Mouse (Mus musculus): ENCODE data around the gene E2f8. TPM values are rescaled to one million over a fixed set of nuclear protein-coding genes. Genes with fewer than 3 reads are reported as not detected.

Gene E2f8
- polyA plus RNA-seq, 1 experiment from 2014 or later = 5.0 TPM

- Histone ChIP-seq H3K4me3 (replicated peaks) (no peak overlapping the region), H3K27ac (no peak overlapping the region), H3K4me2 (replicated peaks) (no peak overlapping the region), H3K4me1 (replicated peaks) (no peaks in the 10 kb centered on the region), H3K27me3 (no peaks in the 10 kb centered on the region), H3K36me3 (peaks cover 46% of the 10 kb centered on the region), H3K9me3 (no peaks in the 10 kb centered on the region), H3K9ac (replicated peaks) (no peak overlapping the region)
- 93% methylated on average over 6 of the region's 6 CpGs for WGBS
- no peak for ATAC-seq
These were observed 11.3 kb downstream of the E2f8 start for GRCm38 (mm10) chr7:48870144-48870543.

- H3K4me2 ChIP-seq (replicated peaks) = no peak overlapping the region
- H3K36me3 ChIP-seq = peaks cover 31% of the 10 kb centered on the region
- H3K9ac ChIP-seq (replicated peaks) = no peak overlapping the region
- H3K9me3 ChIP-seq = no peaks in the 10 kb centered on the region
- 94% methylated on average over 18 of the region's 18 CpGs for WGBS
- no peak for ATAC-seq
- H3K27me3 ChIP-seq = no peaks in the 10 kb centered on the region
- no peak overlapping the region for H3K27ac ChIP-seq
- H3K4me3 ChIP-seq (replicated peaks) = no peak overlapping the region
- H3K4me1 ChIP-seq (replicated peaks) = no peaks in the 10 kb centered on the region
These were observed 13.8 kb downstream of the E2f8 start for GRCm38 (mm10) chr7:48867576-48867975.

DNA sequence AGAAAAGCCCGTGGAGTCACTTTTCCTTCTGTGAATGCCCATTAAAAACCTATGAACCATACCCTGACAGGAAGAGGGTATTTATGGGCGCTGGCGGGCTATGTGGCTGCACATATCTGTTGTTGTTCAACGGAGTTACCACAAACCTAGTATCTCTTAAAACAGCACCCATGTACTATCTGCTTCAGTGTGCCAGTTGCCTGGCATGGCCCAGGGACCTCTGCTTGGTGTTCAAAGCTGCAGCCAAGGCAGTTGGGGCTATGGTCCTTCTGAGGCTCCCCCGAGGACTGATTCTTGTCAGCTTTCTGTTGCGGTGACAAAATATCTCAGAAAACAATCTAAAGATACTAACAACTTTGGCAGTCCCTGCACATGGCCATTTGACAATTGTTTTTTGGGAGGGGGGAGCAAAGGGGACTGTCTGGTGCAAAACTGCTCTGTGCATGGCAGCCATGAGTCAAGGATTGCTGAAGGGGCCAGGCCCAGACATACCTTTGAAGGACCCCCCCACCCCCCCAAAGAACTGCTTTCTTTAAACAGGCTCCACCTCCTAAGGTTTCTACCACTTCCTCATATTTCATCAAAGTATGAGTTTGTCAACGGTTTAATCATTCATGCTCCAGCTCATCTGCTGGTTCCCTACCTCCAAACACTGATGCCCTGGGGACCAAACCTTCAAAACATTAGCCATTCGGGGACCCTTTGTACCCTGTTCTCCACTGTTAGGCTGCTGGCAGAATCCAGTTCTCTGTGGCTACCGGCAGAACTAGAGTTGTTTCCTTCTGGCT is 16.5 kb downstream of the E2f8 start:
- H3K27me3 ChIP-seq = no peaks in the 10 kb centered on the region
- H3K4me3 ChIP-seq (replicated peaks) = no peak overlapping the region
- H3K9me3 ChIP-seq = no peaks in the 10 kb centered on the region
- no peak overlapping the region for H3K27ac ChIP-seq
- ATAC-seq = no peak
- WGBS = 94% methylated on average over 9 of the region's 9 CpGs
- H3K4me1 ChIP-seq (replicated peaks) = no peaks in the 10 kb centered on the region
- H3K9ac ChIP-seq (replicated peaks) = no peak overlapping the region
- peaks cover 9% of the 10 kb centered on the region; the same call in 1 of the 2 replicates for H3K36me3 ChIP-seq
- no peak overlapping the region for H3K4me2 ChIP-seq (replicated peaks)

DNA sequence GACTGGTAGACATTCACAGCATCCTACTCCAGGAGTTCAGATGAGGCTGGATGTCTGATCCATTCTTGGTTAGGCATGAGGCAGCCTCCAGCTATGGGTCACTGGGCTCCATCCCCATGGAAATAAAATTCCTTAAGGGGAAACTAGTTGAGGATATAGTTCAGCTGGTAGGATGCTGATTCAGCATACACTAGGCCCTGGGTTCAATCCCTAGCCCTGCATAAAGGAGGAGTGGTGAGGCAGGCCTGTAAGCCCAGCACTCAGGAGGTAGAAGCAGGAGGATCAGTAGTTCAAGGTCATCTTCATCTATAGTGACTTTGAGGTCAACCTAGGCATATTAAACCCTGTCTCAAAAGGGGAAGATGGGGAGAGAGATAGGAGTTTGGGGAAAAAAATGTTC is 17.2 kb downstream of the E2f8 start:
- no peak for ATAC-seq
- Histone ChIP-seq H3K4me1 (replicated peaks) (no peaks in the 10 kb centered on the region), H3K36me3 (peaks cover 6% of the 10 kb centered on the region; the same call in 1 of the 2 replicates), H3K27ac (no peak overlapping the region), H3K9ac (replicated peaks) (no peak overlapping the region), H3K27me3 (no peaks in the 10 kb centered on the region), H3K9me3 (no peaks in the 10 kb centered on the region), H3K4me3 (replicated peaks) (no peak overlapping the region), H3K4me2 (replicated peaks) (no peak overlapping the region)

GRCm38 (mm10) chr7:48861796-48862195 is 19.6 kb downstream of the E2f8 start:
- Histone ChIP-seq H3K27me3 (no peaks in the 10 kb centered on the region), H3K4me1 (replicated peaks) (no peaks in the 10 kb centered on the region), H3K9me3 (no peaks in the 10 kb centered on the region), H3K36me3 (no peaks in the 10 kb centered on the region), H3K27ac (no peak overlapping the region), H3K9ac (replicated peaks) (no peak overlapping the region), H3K4me3 (replicated peaks) (no peak overlapping the region), H3K4me2 (replicated peaks) (no peak overlapping the region)
- WGBS = 92% methylated on average over 4 of the region's 4 CpGs
- no peak for ATAC-seq

- H3K27ac ChIP-seq = no peak overlapping the region
- H3K9me3 ChIP-seq = no peaks in the 10 kb centered on the region
- 79% methylated on average over 1 of the region's 1 CpGs for WGBS
- H3K36me3 ChIP-seq = no peaks in the 10 kb centered on the region
- H3K4me3 ChIP-seq (replicated peaks) = no peak overlapping the region
- no peak overlapping the region for H3K4me2 ChIP-seq (replicated peaks)
- no peaks in the 10 kb centered on the region for H3K4me1 ChIP-seq (replicated peaks)
- no peak overlapping the region for H3K9ac ChIP-seq (replicated peaks)
- H3K27me3 ChIP-seq = no peaks in the 10 kb centered on the region
- ATAC-seq = no peak
These were observed 20.4 kb downstream of the E2f8 start for GRCm38 (mm10) chr7:48860948-48861347.

GRCm38 (mm10) chr7:48859362-48859761 is 22.0 kb downstream of the E2f8 start:
- WGBS = 92% methylated on average over 4 of the region's 4 CpGs
- H3K9ac ChIP-seq (replicated peaks) = no peak overlapping the region

DNA sequence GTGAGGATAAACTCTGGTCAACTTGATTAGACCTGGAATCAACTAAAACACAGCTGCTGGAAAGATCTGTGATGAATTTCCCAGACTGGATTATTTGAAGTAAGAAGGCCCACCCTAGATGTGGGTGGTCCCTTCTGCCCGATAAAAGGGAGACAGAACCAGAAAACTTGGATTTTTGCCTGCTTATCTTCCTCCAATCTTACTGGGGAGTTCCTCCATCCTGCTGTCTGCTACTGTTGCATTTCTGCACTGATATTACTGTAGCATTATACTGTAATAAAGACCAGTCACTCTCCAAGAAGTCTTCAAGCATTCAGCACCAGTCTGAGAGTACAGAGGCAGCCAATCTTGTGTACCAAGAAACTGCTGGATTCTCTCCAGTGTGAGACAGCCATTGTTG is 23.1 kb downstream of the E2f8 start:
- no peak for ATAC-seq
- no peaks in the 10 kb centered on the region for H3K4me1 ChIP-seq (replicated peaks)
- no peaks in the 10 kb centered on the region for H3K9me3 ChIP-seq
- H3K27ac ChIP-seq = no peak overlapping the region
- no peak overlapping the region for H3K9ac ChIP-seq (replicated peaks)
- H3K36me3 ChIP-seq = no peaks in the 10 kb centered on the region
- no peak overlapping the region for H3K4me2 ChIP-seq (replicated peaks)
- WGBS = 81% methylated on average over 1 of the region's 1 CpGs
- H3K4me3 ChIP-seq (replicated peaks) = no peak overlapping the region
- no peaks in the 10 kb centered on the region for H3K27me3 ChIP-seq

More at GRCm38 (mm10) chr7:48859362-48859761, 22.0 kb downstream of the E2f8 start:
- Histone ChIP-seq H3K9me3 (no peaks in the 10 kb centered on the region), H3K27ac (no peak overlapping the region), H3K4me2 (replicated peaks) (no peak overlapping the region), H3K4me3 (replicated peaks) (no peak overlapping the region), H3K4me1 (replicated peaks) (no peaks in the 10 kb centered on the region), H3K27me3 (no peaks in the 10 kb centered on the region), H3K36me3 (no peaks in the 10 kb centered on the region)
- no peak for ATAC-seq

DNA sequence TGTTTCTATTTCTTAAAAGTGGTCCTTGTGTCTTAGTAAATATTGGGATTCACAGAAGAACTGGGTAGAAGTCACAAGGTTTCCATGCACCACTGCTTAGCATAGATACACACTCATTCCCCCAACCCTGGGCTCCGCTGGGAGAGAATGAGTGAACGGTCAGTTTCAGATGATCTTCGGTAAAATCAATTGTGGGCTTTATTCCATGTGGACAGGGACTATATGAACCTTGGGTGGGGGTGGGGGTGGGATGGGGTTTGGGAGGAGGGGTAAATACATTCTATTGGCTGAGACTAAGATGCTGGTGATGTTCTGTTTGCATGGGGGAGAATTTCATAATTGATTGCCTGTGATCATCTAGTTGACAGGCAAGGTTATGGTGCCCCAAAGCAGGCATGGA is 25.9 kb downstream of the E2f8 start:
- no peak overlapping the region for H3K4me3 ChIP-seq (replicated peaks)
- ATAC-seq = no peak
- H3K36me3 ChIP-seq = no peaks in the 10 kb centered on the region
- H3K9ac ChIP-seq (replicated peaks) = no peak overlapping the region
- 0 out of 2 replicates have a peak, but pooled peaks cover 4% of the 10 kb centered on the region for H3K4me1 ChIP-seq (replicated peaks)
- H3K27ac ChIP-seq = no peak overlapping the region
- no peaks in the 10 kb centered on the region for H3K27me3 ChIP-seq
- WGBS = 95% methylated on average over 3 of the region's 3 CpGs
- no peaks in the 10 kb centered on the region for H3K9me3 ChIP-seq
- H3K4me2 ChIP-seq (replicated peaks) = no peak overlapping the region

DNA sequence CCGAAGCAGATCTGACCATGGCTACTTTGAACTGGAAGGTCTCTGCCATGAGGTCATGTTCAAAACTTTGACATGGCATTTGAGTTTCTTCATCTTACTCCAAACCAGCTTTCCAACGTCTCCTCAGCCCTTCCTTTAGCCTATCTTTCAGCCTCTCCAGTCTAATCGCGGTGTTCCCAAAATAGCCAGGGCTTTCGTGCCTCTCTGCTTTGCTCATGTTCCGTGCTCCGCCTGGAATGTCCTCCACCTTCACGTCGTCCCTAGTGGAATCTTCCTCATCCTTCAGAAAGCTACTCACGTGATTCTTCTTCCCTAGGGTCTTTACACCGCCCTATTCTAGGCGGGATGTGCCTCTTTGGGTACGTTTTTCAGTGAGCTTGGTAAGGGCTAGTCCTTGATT is 27.9 kb downstream of the E2f8 start:
- WGBS = 88% methylated on average over 13 of the region's 13 CpGs
- no peak overlapping the region for H3K9ac ChIP-seq (replicated peaks)
- H3K27ac ChIP-seq = no peak overlapping the region
- no peak for ATAC-seq
- H3K27me3 ChIP-seq = peaks cover under 1% of the 10 kb centered on the region; the same call in 1 of the 2 replicates
- H3K4me1 ChIP-seq (replicated peaks) = 0 out of 2 replicates have a peak, but pooled peaks cover 4% of the 10 kb centered on the region
- no peak overlapping the region for H3K4me3 ChIP-seq (replicated peaks)
- no peaks in the 10 kb centered on the region for H3K9me3 ChIP-seq
- no peaks in the 10 kb centered on the region for H3K36me3 ChIP-seq
- no peak overlapping the region for H3K4me2 ChIP-seq (replicated peaks)

GRCm38 (mm10) chr7:48851529-48852104 is 29.8 kb downstream of the E2f8 start:
- Histone ChIP-seq H3K27me3 (peaks cover 19% of the 10 kb centered on the region), H3K27ac (peak overlapping the region; percentile 30), H3K9me3 (no peaks in the 10 kb centered on the region), H3K4me3 (replicated peaks) (no peak overlapping the region), H3K4me2 (replicated peaks) (no peak overlapping the region), H3K4me1 (replicated peaks) (peaks cover 11% of the 10 kb centered on the region), H3K9ac (replicated peaks) (no peak overlapping the region), H3K36me3 (no peaks in the 10 kb centered on the region)
- ATAC-seq = 0 out of 2 replicates have a peak, but pooled peaks have one; percentile 30
- WGBS = 37% methylated on average over 6 of the region's 6 CpGs

- Histone ChIP-seq H3K4me3 (replicated peaks) (no peak within 1 kb of the TSS), H3K27me3 (peaks cover 49% of the 10 kb centered on the region), H3K4me1 (replicated peaks) (peaks cover 11% of the 10 kb centered on the region), H3K36me3 (no peaks in the 10 kb centered on the region), H3K9me3 (no peaks in the 10 kb centered on the region), H3K9ac (replicated peaks) (no peak within 1 kb of the TSS), H3K27ac (no peak within 1 kb of the TSS), H3K4me2 (replicated peaks) (no peak within 1 kb of the TSS)
- 43% methylated on average over 11 of the region's 11 CpGs for WGBS
- no peak for ATAC-seq
These were observed 33.4 kb downstream of the E2f8 start, which contains the start of gene Csrp3 for GRCm38 (mm10) chr7:48847820-48848650. Gene Csrp3 (minus strand): TSS chr7:48848033.

Data from midbrain, embryonic 13.5 days (tissue).